Mouse (Mus musculus) large intestine, adult 2 months (tissue): ENCODE results near the gene Gm8206. TPM values are rescaled to one million over a fixed set of nuclear protein-coding genes. Genes with fewer than 3 reads are reported as not detected.
"Not testable (repeated sequence)": the region's sequence is repeated elsewhere in the genome, so short reads cannot be mapped to it uniquely, and the experiment has no call there.

Source experiments
- DNase-seq: peaks from one replicate; pipeline ENCODE4 v3.0.0-alpha.2; 2012; ENCODE audit warnings: low read depth, low spot score
- WGBS: fragments of 180-500 bp; shearing (Covaris S2); methylation state at CpG from one replicate; pipeline ENCODE4 v1.1.7; 2018; 5-methylcytosine and 5-hydroxymethylcytosine counted together
- polyA plus RNA-seq: library from polyadenylated mRNA; depleted of rRNA; stranded (reverse); fragments of >200 nt; gene quantifications from 2 replicates; pipeline ENCODE4 v1.2.3, GENCODE M21; 2012; rRNA removed

Gene Gm8206
- not detected in 2 replicates for polyA plus RNA-seq

DNA sequence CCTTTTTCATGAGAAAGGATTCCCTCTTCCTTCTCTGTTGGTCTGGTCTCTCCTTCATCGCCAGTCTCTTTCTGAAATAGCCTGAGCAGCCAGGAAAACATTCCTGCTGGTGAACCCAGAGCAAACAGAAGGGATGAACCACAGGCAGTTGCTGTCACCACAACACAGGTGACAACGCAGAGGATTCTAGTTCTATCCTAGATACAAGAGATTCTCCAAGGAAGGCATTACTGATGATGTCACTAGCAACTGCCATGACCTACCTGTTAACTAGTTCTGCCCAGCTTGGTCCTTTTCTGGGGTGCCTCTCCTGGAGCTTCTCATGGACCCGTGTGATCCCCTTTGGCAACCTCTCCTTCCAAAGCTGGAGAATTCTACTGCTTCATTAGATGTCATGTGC lies at the start of gene Gm8206:
Gene Gm8206, minus strand, starts transcription at position 101 of the 400 bp plus-strand sequence.
- DNase-seq, result not testable (repeated sequence)
- WGBS, result 79% methylated on average over 2 of the region's 3 CpGs

DNA sequence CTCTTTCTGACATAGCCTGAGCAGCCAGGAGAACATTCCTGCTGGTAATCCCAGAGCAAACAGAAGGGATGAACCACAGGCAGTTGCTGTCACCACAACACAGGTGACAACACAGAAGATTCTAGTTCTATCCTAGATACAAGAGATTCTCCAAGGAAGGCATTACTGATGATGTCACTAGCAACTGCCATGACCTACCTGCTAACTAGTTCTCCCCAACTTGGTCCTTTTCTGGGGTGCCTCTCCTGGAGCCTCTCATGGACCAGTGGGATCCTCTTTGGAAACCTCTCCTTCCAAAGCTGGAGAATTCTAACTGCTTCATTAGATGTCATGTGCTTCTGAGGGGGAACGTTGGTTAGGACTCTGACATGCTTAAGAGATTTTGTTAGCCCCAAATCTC lies 32.0 kb upstream of the Gm8206 start, which contains the start of gene Gm3476:
Gene Gm3476, minus strand, starts transcription at position 101 of the 400 bp plus-strand sequence.
- DNase-seq, result not testable (repeated sequence)
- no CpG with 5 or more reads among the region's 1 CpGs for WGBS

DNA sequence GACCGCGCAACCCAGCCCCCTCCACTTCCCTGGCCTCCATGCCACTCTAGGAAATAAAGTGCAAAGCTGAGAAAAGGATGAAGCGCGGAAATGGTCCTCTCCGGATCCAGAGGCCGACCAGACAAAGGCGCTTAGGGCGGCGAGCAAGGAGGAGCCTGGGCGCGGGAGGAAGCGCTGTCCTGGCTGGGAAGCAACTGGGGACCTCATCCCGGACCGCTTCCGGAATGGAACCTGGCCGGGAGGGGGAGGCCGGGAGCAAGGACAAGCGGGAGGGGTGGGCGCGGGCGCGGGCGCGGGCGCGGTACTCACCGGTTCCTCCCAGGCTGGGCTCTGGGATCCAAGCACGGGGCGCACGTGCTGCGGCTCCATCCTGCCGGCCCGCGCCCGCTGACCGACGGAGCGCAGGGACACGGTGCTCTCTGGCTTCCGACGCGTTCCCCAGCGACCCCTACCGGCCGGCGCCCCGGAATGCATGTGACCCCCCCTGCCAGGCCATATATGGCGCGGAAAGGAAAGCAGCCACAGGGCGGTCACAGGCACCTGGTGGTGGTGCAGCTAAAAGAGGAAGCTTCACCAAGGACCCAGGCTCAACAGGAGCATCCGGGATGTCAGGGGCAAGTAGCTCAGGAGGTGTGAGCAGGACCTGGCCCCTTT lies 14.7 kb upstream of the Gm8206 start, which contains the start of gene Gm3468:
Gene Gm3468, minus strand, starts transcription at position 394 of the 654 bp plus-strand sequence.
- under 1% methylated on average over 47 of the region's 51 CpGs for WGBS
- not testable (repeated sequence) for DNase-seq

DNA sequence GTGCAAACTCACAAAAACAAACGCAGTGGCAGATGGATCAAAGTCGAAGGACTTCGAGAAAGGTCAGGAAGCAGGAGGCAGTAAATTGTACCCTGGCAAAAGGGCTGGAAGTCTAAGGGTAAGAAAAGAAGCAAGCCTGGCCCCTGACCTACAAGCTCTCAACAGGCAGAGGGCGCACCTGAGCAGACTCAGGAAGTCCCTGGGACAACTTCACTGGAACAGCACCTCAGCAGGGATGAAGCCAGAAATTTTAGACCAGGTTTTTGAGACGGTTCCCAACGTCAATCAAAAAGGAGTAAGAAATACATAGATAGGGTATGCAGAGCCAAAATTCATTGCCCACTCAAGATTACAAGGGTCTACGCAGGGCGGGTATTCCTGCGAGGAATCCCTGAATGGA lies 13.8 kb upstream of the Gm8206 start:
- not testable (repeated sequence) for DNase-seq
- 7% methylated on average over 9 of the region's 9 CpGs for WGBS

DNA sequence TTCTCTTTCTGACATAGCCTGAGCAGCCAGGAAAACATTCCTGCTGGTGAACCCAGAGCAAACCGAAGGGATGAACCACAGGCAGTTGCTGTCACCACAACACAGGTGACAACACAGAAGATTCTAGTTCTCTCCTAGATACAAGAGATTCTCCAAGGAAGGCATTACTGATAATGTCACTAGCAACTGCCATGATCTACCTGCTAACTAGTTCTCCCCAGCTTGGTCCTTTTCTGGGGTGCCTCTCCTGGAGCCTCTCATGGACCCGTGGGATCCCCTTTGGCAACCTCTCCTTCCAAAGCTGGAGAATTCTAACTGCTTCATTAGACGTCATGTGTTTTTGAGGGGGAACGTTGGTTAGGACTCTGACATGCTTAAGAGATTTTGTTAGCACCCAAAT lies 35.6 kb downstream of the Gm8206 start, which contains the start of gene Gm6337:
Gene Gm6337, minus strand, starts transcription at position 101 of the 400 bp plus-strand sequence.
- DNase-seq, result not testable (repeated sequence)
- WGBS, result 84% methylated on average over 4 of the region's 4 CpGs

DNA sequence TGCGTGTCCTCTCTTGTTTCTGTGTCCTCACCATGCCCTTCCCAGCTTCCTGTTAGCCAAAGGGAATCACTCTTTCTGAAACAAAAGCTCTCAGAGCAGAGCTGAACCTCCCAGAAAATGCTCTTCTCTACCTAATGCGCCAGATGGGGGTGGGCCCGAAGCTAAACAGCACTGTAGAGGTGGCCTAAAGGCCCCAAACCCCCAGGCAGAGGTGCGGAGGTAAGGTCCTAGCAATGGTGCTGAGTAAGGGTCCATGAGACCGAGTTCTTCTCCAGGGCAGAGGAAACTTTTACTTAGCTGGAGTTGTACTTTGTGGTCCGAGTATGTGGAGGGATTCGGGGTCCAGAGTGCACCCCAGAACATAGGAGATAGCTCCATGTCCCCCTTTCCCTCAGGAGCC lies 106.6 kb downstream of the Gm8206 start:
- WGBS, result 72% methylated on average over 7 of the region's 7 CpGs
- DNase-seq, result not testable (repeated sequence)

DNA sequence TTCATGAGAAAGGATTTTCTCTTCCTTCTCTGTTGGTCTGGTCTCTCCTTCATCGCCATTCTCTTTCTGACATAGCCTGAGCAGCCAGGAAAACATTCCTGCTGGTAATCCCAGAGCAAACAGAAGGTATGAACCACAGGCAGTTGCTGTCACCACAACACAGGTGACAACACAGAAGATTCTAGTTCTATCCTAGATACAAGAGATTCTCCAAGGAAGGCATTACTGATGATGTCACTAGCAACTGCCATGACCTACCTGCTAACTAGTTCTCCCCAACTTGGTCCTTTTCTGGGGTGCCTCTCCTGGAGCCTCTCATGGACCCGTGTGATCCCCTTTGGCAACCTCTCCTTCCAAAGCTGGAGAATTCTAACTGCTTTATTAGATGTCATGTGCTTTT lies 114.7 kb downstream of the Gm8206 start, which contains the start of gene Gm3453:
Gene Gm3453, minus strand, starts transcription at position 101 of the 400 bp plus-strand sequence.
- 37% methylated on average over 2 of the region's 2 CpGs for WGBS
- DNase-seq, result not testable (repeated sequence)

Other genes with a start within 250 kb of the Gm8206 start
- 0.08 TPM in 1 of 2 replicates, not detected in the other for gene Gm8237, start 213.6 kb downstream of the Gm8206 start, polyA plus RNA-seq
- gene Gm3248, start 132.2 kb downstream of the Gm8206 start, polyA plus RNA-seq, result 0.06 and 0.08 TPM in 2 replicates
- gene Gm3453, start 114.8 kb downstream of the Gm8206 start, polyA plus RNA-seq, result not detected in 2 replicates
- gene Gm6337, start 35.7 kb downstream of the Gm8206 start, polyA plus RNA-seq, result not detected in 2 replicates
- gene Gm3468, start 14.7 kb upstream of the Gm8206 start, polyA plus RNA-seq, result 0.08 and 0.26 TPM in 2 replicates
- gene Gm3476, start 31.9 kb upstream of the Gm8206 start, polyA plus RNA-seq, result not detected in 2 replicates
- not detected in 2 replicates for gene Gm21560, start 125.3 kb upstream of the Gm8206 start, polyA plus RNA-seq
- 1.4 TPM in 1 of 2 replicates, not detected in the other for gene Gm3411, start 193.3 kb upstream of the Gm8206 start, polyA plus RNA-seq
- gene Gm21103, start 210.9 kb upstream of the Gm8206 start, polyA plus RNA-seq, result not detected in 2 replicates
- gene Gm3618, start 249.7 kb upstream of the Gm8206 start, polyA plus RNA-seq, result not detected in 2 replicates